Mouse (Mus musculus) heart, embryonic 12.5 days (tissue): ENCODE data around the gene Timm23. TPM values are rescaled to one million over a fixed set of nuclear protein-coding genes. Genes with fewer than 3 reads are reported as not detected.
A peak's percentile ranks its signal among the peaks of the same experiment; 100 is the strongest.
"Not testable (repeated sequence)": the region's sequence is repeated elsewhere in the genome, so short reads cannot be mapped to it uniquely, and the experiment has no call there.

Experiments used
- ATAC-seq: fragments of 200-750 bp; cut with Nextera tagmentation; 2 replicates; pipeline ENCODE4 v1.8.0; 2017; ENCODE audit warnings: moderate TSS enrichment, moderate library complexity; ENCODE audit not compliant: insufficient number of reproducible peaks, low FRiP score
- H3K27ac ChIP-seq: fragments of 300-500 bp; sonication (generic); 2 replicates; pipeline ENCODE4 v1.5.1; 2016; ENCODE audit warnings: mild to moderate bottlenecking, moderate library complexity; ENCODE audit not compliant: poor library complexity, severe bottlenecking
- H3K27me3 ChIP-seq: fragments of 300-500 bp; sonication (generic); replicated peaks from 2 replicates; pipeline ENCODE4 v1.6.1; 2016; ENCODE audit warnings: mild to moderate bottlenecking, moderate library complexity
- H3K36me3 ChIP-seq: fragments of 300-500 bp; sonication (generic); 2 replicates; pipeline ENCODE4 v1.6.1; 2016; ENCODE audit warnings: mild to moderate bottlenecking, moderate library complexity
- H3K4me1 ChIP-seq: fragments of 300-500 bp; sonication (generic); replicated peaks from 2 replicates; pipeline ENCODE4 v1.6.1; 2016; ENCODE audit warnings: mild to moderate bottlenecking
- H3K4me2 ChIP-seq: fragments of 300-500 bp; sonication (generic); 2 replicates; pipeline ENCODE4 v1.6.1; 2016; ENCODE audit warnings: mild to moderate bottlenecking, moderate library complexity
- H3K4me3 ChIP-seq: fragments of 300-500 bp; sonication (generic); 2 replicates; pipeline ENCODE4 v1.5.1; 2016; ENCODE audit warnings: mild to moderate bottlenecking
- H3K9ac ChIP-seq: fragments of 300-500 bp; sonication (generic); 2 replicates; pipeline ENCODE4 v1.6.1; 2016; ENCODE audit warnings: mild to moderate bottlenecking, moderate library complexity
- H3K9me3 ChIP-seq: fragments of 300-500 bp; sonication (generic); replicated peaks from 2 replicates; pipeline ENCODE4 v1.6.1; 2016; ENCODE audit warnings: mild to moderate bottlenecking, moderate library complexity
- WGBS: fragments of 180-500 bp; shearing (Covaris S2); methylation state at CpG from one replicate; pipeline ENCODE4 v1.1.7; 2016; 5-methylcytosine and 5-hydroxymethylcytosine counted together
- polyA plus RNA-seq: library from polyadenylated mRNA; unstranded; fragments of >200 nt; fragmentation: Nextera tagmentation; extraction: Ambion mirVana; gene quantifications from 2 replicates; pipeline ENCODE4 v1.2.1, GENCODE M21; 2016

Gene Timm23
- polyA plus RNA-seq, result 279 and 286 TPM in 2 replicates

DNA sequence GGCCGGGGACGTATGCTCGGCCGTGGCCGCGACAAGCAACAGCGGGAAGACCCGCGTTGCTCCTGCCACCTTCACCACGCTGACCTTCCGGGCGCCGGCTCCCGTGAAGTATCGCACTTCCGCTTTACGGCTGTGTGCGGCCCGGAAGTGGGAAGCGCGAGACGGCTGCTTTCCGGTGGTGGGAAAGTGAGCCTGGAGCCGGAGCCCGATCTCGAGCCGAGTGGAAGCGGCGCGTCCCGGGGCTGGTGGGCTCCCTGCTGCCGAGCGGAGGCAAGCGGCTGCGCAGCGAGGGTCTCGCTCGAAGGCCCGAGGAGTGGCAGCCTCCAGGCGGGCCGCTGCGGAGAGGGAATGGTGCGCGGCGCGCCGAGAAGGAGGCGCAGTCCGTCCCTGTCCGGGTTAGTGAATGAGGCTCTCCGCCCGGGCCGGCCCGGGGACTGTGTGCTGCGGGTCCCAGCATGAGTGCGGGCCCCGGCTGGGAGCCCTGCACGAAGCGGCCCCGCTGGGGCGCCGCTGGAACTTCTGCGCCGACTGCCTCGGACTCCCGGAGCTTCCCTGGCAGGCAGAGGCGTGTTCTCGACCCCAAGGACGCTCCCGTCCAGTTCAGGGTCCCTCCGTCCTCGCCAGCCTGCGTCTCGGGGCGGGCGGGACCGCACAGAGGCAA lies at the start of gene Timm23, which contains the start of gene Parg:
TSS of gene Timm23 (minus strand) at position 108 of the 661 bp plus-strand sequence.
TSS of gene Parg (plus strand) at position 159 of the 661 bp plus-strand sequence.
- peak within 1 kb of the TSS; percentile 69 for H3K27ac ChIP-seq
- H3K27me3 ChIP-seq, result no peaks in the 10 kb centered on the region
- peak within 1 kb of the TSS; percentile 81 for H3K4me3 ChIP-seq
- peaks cover 21% of the 10 kb centered on the region for H3K4me1 ChIP-seq
- peak; percentile 91 for ATAC-seq
- peaks cover 5% of the 10 kb centered on the region; the same call in 1 of the 2 replicates for H3K9me3 ChIP-seq
- WGBS, result under 1% methylated on average over 76 of the region's 77 CpGs
- H3K36me3 ChIP-seq, result peaks cover 25% of the 10 kb centered on the region
- peak within 1 kb of the TSS; percentile 88 for H3K4me2 ChIP-seq
- peak within 1 kb of the TSS; percentile 91 for H3K9ac ChIP-seq

GRCm38 (mm10) chr14:32249616-32250015 lies 47.9 kb upstream of the Timm23 start:
- no peak overlapping the region for H3K4me2 ChIP-seq
- 83% methylated on average over 6 of the region's 6 CpGs for WGBS
- no peak overlapping the region for H3K4me3 ChIP-seq
- H3K9me3 ChIP-seq, result no peaks in the 10 kb centered on the region
- H3K4me1 ChIP-seq, result no peaks in the 10 kb centered on the region
- no peak overlapping the region for H3K9ac ChIP-seq
- no peak overlapping the region for H3K27ac ChIP-seq
- no peaks in the 10 kb centered on the region for H3K27me3 ChIP-seq
- peaks cover 21% of the 10 kb centered on the region for H3K36me3 ChIP-seq
- no peak for ATAC-seq

- Histone ChIP-seq H3K27me3 (no peaks in the 10 kb centered on the region), H3K4me1 (no peaks in the 10 kb centered on the region), H3K4me3 (no peak overlapping the region), H3K4me2 (no peak overlapping the region), H3K27ac (no peak overlapping the region), H3K36me3 (peaks cover 29% of the 10 kb centered on the region), H3K9ac (no peak overlapping the region), H3K9me3 (no peaks in the 10 kb centered on the region)
- no peak for ATAC-seq
- 69% methylated on average over 2 of the region's 2 CpGs for WGBS
Observed at GRCm38 (mm10) chr14:32246019-32246418, 44.3 kb upstream of the Timm23 start.

DNA sequence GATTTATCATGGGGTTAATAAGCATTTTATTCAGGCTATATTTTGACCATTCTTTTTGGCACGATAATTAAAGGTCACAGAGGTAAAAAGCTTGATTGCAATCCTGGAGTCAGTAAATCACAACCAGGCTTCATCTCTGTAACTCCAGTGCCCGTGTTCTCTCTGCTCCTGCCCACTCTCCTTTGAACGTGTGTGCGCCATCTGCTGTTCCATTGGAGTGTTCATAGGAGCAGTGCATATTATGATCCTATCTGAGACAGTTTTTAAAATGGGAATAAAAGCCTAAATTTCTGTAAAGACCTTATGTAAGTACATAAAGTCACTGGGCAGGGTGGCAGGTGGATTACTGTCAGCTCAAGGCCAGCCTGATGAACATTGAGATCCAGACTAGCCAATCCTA lies 40.7 kb upstream of the Timm23 start:
- Histone ChIP-seq H3K4me2 (no peak overlapping the region), H3K4me3 (no peak overlapping the region), H3K4me1 (no peaks in the 10 kb centered on the region), H3K9ac (no peak overlapping the region), H3K9me3 (no peaks in the 10 kb centered on the region), H3K27ac (no peak overlapping the region), H3K36me3 (peaks cover 31% of the 10 kb centered on the region), H3K27me3 (no peaks in the 10 kb centered on the region)
- ATAC-seq, result no peak
- 79% methylated on average over 4 of the region's 4 CpGs for WGBS

DNA sequence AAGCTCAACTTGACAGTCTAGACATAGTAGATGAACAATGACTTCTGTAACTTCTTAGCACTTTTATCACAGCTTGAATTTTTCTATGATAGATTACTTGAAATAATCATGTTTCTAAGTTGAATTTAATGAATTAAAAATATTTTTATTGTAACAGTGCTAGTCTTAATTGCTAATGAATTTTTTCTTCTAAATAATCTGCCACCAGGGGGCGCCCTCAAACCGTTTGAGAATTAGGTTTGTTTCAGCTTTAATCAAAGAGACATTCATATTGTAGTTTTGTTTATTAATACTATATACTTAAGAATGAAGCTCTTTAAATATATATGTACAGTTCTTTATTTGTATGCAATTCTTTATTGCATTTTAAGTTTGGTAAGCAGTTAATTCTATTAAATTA lies 27.3 kb upstream of the Timm23 start:
- 0% methylated on average over 2 of the region's 2 CpGs for WGBS
- 0 out of 2 replicates have a peak, but pooled peaks cover 2% of the 10 kb centered on the region for H3K4me1 ChIP-seq
- no peak for ATAC-seq

GRCm38 (mm10) chr14:32226601-32227000 lies 24.9 kb upstream of the Timm23 start:
- H3K27me3 ChIP-seq, result no peaks in the 10 kb centered on the region
- H3K4me1 ChIP-seq, result 0 out of 2 replicates have a peak, but pooled peaks cover 2% of the 10 kb centered on the region
- H3K27ac ChIP-seq, result no peak overlapping the region
- peaks cover 7% of the 10 kb centered on the region; the same call in 1 of the 2 replicates for H3K36me3 ChIP-seq
- no peak for ATAC-seq
- no peaks in the 10 kb centered on the region for H3K9me3 ChIP-seq
- no peak overlapping the region for H3K4me2 ChIP-seq
- no peak overlapping the region for H3K9ac ChIP-seq
- no peak overlapping the region for H3K4me3 ChIP-seq

More for the DNA sequence above, 27.3 kb upstream of the Timm23 start:
- Histone ChIP-seq H3K9ac (no peak overlapping the region), H3K4me2 (no peak overlapping the region), H3K36me3 (peaks cover 10% of the 10 kb centered on the region), H3K27me3 (no peaks in the 10 kb centered on the region), H3K27ac (no peak overlapping the region), H3K9me3 (no peaks in the 10 kb centered on the region), H3K4me3 (no peak overlapping the region)

DNA sequence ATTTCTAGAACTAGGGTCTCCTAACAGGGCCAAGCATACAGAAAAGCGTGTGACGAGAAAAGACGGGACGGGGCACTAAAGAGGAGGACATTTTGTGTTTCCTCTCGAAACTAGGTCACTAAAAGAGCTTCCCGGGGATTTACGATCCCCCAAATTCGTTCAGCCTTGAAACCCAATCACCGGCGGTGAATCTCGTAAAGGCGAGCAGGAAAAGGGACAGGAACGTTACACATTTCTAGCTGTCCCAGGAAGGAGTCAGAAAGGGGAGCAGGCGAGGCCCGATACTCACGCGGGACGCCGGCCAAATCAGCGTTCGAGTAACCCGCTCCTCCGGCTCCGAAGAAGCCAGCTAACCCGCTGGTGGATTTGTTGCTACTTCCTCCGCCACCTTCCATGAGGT lies 344 bp downstream of the Timm23 start:
- ATAC-seq, result peak; percentile 37; the same call in 1 of the 2 replicates
- peaks cover 5% of the 10 kb centered on the region; the same call in 1 of the 2 replicates for H3K9me3 ChIP-seq
- H3K4me3 ChIP-seq, result peak overlapping the region; percentile 81
- peak overlapping the region; percentile 69; the same call in 1 of the 2 replicates for H3K27ac ChIP-seq
- peaks cover 21% of the 10 kb centered on the region for H3K4me1 ChIP-seq
- no peaks in the 10 kb centered on the region for H3K27me3 ChIP-seq
- peak overlapping the region; percentile 80 for H3K4me2 ChIP-seq
- peak overlapping the region; percentile 91 for H3K9ac ChIP-seq
- WGBS, result 0% methylated on average over 26 of the region's 26 CpGs
- peaks cover 28% of the 10 kb centered on the region for H3K36me3 ChIP-seq

GRCm38 (mm10) chr14:32193557-32193956 lies 8.1 kb downstream of the Timm23 start:
- not testable (repeated sequence) for H3K9ac ChIP-seq, H3K27me3 ChIP-seq, H3K4me3 ChIP-seq, H3K9me3 ChIP-seq, H3K4me2 ChIP-seq, H3K27ac ChIP-seq, ATAC-seq, H3K4me1 ChIP-seq
- H3K36me3 ChIP-seq, result peaks cover 63% of the 10 kb centered on the region
- WGBS, result 79% methylated on average over 5 of the region's 5 CpGs

- H3K36me3 ChIP-seq, result peaks cover 65% of the 10 kb centered on the region
- 42% methylated on average over 3 of the region's 3 CpGs for WGBS
- no peak for ATAC-seq
Observed at GRCm38 (mm10) chr14:32192437-32192836, 9.3 kb downstream of the Timm23 start.

DNA sequence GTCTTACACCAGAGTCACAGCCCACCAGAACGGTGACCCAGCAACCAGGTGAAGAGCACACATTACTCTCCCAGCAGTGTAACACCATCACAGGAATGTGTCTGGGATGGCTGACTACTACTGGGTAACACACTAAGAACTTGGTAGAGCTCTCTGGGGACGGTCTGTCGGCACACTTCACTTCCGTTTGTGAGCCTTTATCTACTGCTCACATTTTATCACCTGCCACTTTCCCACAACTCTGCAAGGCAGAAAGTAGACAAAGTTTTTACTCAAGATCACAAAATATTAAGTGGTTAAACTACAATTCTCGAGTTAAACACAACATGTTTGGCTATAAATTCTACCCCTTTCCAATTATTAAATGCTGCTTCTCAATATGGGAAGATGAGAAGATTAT lies 9.8 kb downstream of the Timm23 start:
- Histone ChIP-seq H3K9ac (no peak overlapping the region), H3K4me2 (no peak overlapping the region), H3K9me3 (no peaks in the 10 kb centered on the region), H3K27ac (no peak overlapping the region), H3K36me3 (peaks cover 66% of the 10 kb centered on the region), H3K4me3 (no peak overlapping the region), H3K27me3 (no peaks in the 10 kb centered on the region), H3K4me1 (0 out of 2 replicates have a peak, but pooled peaks cover 3% of the 10 kb centered on the region)
- WGBS, result 60% methylated on average over 5 of the region's 5 CpGs
- ATAC-seq, result no peak

More at GRCm38 (mm10) chr14:32192437-32192836, 9.3 kb downstream of the Timm23 start:
- Histone ChIP-seq H3K4me2 (no peak overlapping the region), H3K27me3 (no peaks in the 10 kb centered on the region), H3K4me3 (no peak overlapping the region), H3K4me1 (0 out of 2 replicates have a peak, but pooled peaks cover 3% of the 10 kb centered on the region), H3K9ac (no peak overlapping the region), H3K9me3 (no peaks in the 10 kb centered on the region), H3K27ac (no peak overlapping the region)

GRCm38 (mm10) chr14:32190627-32191391 lies 10.9 kb downstream of the Timm23 start:
- H3K4me1 ChIP-seq, result 0 out of 2 replicates have a peak, but pooled peaks cover 3% of the 10 kb centered on the region
- WGBS, result 80% methylated on average over 6 of the region's 6 CpGs
- H3K4me3 ChIP-seq, result no peak overlapping the region
- no peak for ATAC-seq
- no peak overlapping the region for H3K9ac ChIP-seq
- H3K36me3 ChIP-seq, result peaks cover 67% of the 10 kb centered on the region
- H3K27ac ChIP-seq, result no peak overlapping the region
- H3K9me3 ChIP-seq, result no peaks in the 10 kb centered on the region
- H3K27me3 ChIP-seq, result no peaks in the 10 kb centered on the region
- no peak overlapping the region for H3K4me2 ChIP-seq
